Comparison of ENCODE assay signal across 8 mouse cellular contexts in the genomic region with DNA sequence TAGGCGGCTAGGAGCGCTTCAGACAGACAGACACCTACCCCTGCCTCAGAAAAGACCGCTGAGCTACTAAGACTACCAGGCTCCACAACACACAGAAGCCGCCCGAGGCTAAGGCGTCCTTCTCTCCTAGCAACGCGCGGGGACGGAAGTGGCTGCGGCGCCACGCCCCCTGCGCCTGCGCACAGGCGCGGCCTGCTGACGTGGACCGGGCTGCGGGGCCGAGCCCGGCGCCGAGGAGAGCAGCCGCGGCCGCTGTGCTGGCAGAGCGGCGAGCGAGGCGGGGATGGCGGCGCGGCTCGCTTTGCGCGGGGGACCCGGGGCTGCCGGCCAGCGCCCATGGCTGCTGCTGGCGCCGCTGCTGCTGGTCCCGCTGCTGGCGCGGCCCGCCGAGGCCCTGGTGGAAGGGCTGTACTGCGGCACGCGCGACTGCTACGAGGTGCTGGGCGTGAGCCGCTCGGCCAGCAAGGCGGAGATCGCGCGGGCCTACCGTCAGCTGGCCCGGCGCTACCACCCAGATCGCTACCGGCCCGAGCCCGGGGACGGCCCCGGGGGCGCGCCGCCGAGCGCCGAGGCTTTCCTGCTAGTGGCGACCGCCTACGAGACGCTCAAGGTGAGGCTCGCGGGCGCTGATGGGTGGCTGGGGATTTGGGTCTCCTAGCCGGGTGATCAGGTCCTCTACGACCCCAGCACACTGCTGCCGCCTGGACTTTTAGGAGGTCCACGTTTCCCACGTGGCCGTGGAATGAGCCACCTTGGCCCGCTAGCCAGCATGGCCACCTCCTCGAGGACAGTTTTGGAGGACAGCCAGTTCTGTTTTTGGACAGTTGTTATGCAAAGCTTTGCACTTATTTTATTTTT. TPM values are rescaled to one million over a fixed set of nuclear protein-coding genes. Genes with fewer than 3 reads are reported as not detected.
DNase-seq lines count a peak whose midpoint lies in the region; ATAC-seq lines count a peak whose summit lies in the region.

A gene (plus strand): TSS at position 263 of the 858 bp plus-strand sequence.

- H3K4me2 ChIP-seq in intestine, embryonic 15.5 days (replicated peaks), result peak within 1 kb of the TSS; percentile 87

- peak within 1 kb of the TSS; percentile 94 for H3K9ac ChIP-seq in intestine, embryonic 15.5 days

- no peaks in the 10 kb centered on the region for H3K9me3 ChIP-seq in intestine, embryonic 15.5 days

- intact Hi-C loops in left cerebral cortex, postnatal 14 days (cut with DNase I), result loop anchor here (5.0 kb wide), 1 partner anchor 34 kb away; a partner anchor contains a TSS

- under 1% methylated on average over 77 of the region's 89 CpGs for WGBS in intestine, embryonic 15.5 days

- H3K4me3 ChIP-seq in intestine, embryonic 15.5 days (replicated peaks), result peak within 1 kb of the TSS; percentile 99

- no peaks in the 10 kb centered on the region for H3K36me3 ChIP-seq in intestine, embryonic 15.5 days

- H3K27me3 ChIP-seq in intestine, embryonic 15.5 days (replicated peaks), result no peaks in the 10 kb centered on the region

- H3K27ac ChIP-seq in intestine, embryonic 15.5 days, result peak within 1 kb of the TSS; percentile 90

- H3K4me1 ChIP-seq in intestine, embryonic 15.5 days (replicated peaks), result peaks cover 9% of the 10 kb centered on the region; the same call in 1 of the 2 replicates

- peak; percentile 99 for ATAC-seq in intestine, embryonic 15.5 days
- peak; percentile 88 for ATAC-seq in megakaryocyte-erythroid progenitor cell, adult 5-6 weeks (replicated peaks; ENCODE audit: low FRiP score, low TSS enrichment, poor library complexity, severe bottlenecking)

- DNase-seq in adrenal gland, adult 2 months, result peak; percentile 96
- DNase-seq in embryo, embryonic 11 days, result peak; percentile 97
- peak; percentile 91 for DNase-seq in gastrocnemius, postnatal 25 days
- DNase-seq in left cerebral cortex, postnatal 14 days (ENCODE audit: low spot score in 2 of 2), result peak; percentile 89 to 92
- peak; percentile 89 for DNase-seq in right cerebral cortex, postnatal 14 days
- DNase-seq in urinary bladder, postnatal 25 days (ENCODE audit: low spot score), result peak; percentile 93

RNA-seq across cellular contexts. Expression of the gene that starts here (rescaled TPM):
- total RNA-seq in adrenal gland, adult 2 months (2021), result 1 to 10 TPM in 1 of 2 experiments, not detected in 1; 2.9 TPM
- not detected in 2 replicates for polyA plus RNA-seq in adrenal gland, adult 2 months (2012; rRNA removed)
- total RNA-seq in gastrocnemius, postnatal 25 days (2021), result 1 to 10 TPM in 1 of 2 experiments, under 1 TPM in 1; 0.78 to 1.3 TPM
- polyA plus RNA-seq in intestine, embryonic 15.5 days (2015; fragmentation: Nextera tagmentation; extraction: Ambion mirVana), result 11.4 and 12.0 TPM in 2 replicates
- total RNA-seq in left cerebral cortex, postnatal 14 days (2021), result 1 to 10 TPM in 1 of 2 experiments, under 1 TPM in 1; 0.70 to 3.1 TPM
- not detected in 2 replicates for total RNA-seq in megakaryocyte-erythroid progenitor cell, adult 5-6 weeks (2014; fragmentation: Nextera tagmentation)
- not detected in 2 replicates for total RNA-seq in megakaryocyte-erythroid progenitor cell, adult 5-6 weeks (2017)

Comparison
In these comparisons a context has a peak if more than half of its experiments do, and no peak if none do; other contexts are left out.
1. Peak in every context shown above with its lines: DNase-seq, ATAC-seq, H3K4me3 ChIP-seq and H3K27ac ChIP-seq.
2. RNA of the gene that starts here (polyA plus RNA-seq): 11.4 to 12.0 TPM in intestine, embryonic 15.5 days; not detected in adrenal gland, adult 2 months; every median in the first group is over 10 times any median in the second.
3. Peak in ATAC-seq in megakaryocyte-erythroid progenitor cell, adult 5-6 weeks; RNA of the gene not detected or under 1 TPM.